Mouse (Mus musculus) heart, adult 18-20 months (tissue): Measurements from ENCODE around the gene Fam193a. TPM values are rescaled to one million over a fixed set of nuclear protein-coding genes. Genes with fewer than 3 reads are reported as not detected.
A peak's percentile ranks its signal among the peaks of the same experiment; 100 is the strongest.

Experiments
- DNase-seq, 2 experiments: peaks; one replicate each; pipeline ENCODE4 v3.0.0; 2021 to 2022; ENCODE audit warnings: mixed read lengths in 1 of 2
- total RNA-seq, 2 experiments: library from RNA; stranded (reverse); gene quantifications; 2 replicates each; pipeline ENCODE4 v1.2.3; 2021

The Fam193a gene
- total RNA-seq, 2 experiments from 2014 or later = 21.2 to 29.8 TPM

GRCm38 (mm10) chr5:34461841-34462240 lies 92.1 kb downstream of the Fam193a start:
- DNase-seq = no peak

GRCm38 (mm10) chr5:34466079-34466478 lies 96.3 kb downstream of the Fam193a start:
- no peak for DNase-seq

DNA sequence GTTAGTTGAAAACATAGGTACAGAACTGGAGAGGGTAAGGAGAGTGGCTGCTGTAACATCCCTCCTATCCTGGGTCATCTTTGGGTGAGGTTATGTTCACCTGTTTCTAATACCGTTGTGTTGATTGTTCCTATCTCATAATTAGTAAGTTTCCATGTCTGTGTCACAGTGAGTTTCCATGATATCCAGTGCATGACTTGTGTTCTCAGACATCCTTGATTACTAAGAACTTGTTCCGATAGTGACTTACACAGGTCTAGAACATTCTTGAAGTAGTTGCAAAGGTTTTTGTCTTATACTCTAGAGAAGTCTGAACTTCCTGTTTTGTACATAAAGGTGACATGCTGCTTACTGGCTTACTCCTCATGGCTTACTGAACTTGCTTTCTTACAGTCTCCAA lies 96.9 kb downstream of the Fam193a start:
- no peak for DNase-seq

GRCm38 (mm10) chr5:34468039-34468775 lies 98.5 kb downstream of the Fam193a start:
- no peak for DNase-seq

DNA sequence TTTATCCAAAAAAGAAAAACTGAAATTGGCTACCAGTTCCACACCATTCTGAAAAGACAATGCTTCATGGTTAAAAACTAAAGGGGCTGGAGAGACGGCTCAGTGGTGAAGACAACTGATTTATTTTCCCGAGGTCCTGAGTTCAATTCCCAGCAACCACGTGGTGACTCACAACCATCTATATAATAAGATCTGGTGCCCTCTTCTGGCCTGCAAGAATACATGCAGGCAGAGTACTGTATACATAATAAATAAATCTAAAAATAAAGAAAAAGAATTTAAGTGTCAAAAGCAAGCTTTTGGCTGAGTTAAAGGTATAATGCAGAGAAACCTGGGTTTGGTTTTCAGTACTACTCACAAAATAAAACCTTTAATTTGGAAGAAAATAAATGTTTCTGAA lies 111.2 kb downstream of the Fam193a start:
- DNase-seq = no peak

- no peak for DNase-seq
Measured at GRCm38 (mm10) chr5:34485731-34486130, 116.0 kb downstream of the Fam193a start.

DNA sequence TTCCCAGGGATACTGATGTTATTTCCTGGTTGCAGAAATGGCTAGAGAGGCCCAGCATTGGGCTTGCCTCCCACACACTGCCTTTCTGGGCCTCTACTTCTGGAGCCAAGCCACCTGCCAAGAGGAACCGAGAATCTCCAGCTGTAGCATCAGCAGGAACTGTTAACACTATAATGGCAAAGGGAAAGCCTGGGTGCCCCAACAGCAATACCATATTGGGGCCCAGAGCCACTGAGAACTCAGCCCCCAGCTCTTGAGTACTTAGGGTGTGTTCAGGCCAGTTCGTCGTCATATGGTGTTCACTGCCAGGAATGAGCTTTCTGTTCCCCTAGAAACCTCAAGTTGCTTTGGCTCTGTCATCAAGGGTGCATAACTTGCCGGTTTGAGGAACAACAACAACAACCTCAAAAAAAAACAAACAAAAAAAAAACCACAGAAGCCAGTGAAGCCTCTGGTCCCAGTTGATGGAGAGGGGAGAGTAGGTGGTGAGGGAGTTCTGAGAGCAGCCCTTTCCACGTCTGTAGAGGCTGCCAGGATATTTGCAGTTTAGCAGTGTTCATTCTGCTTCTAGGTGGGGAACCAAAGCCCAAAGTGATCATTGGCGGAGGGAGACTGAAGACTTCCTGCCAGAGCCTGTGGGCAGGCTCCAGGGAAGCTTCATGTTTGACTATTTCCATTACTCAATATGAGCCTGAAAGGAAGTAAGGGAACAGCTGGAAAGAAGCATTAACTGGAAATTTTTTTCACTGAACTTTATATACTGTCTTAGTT lies 117.8 kb downstream of the Fam193a start:
- DNase-seq = peak; percentile 71 to 73

DNA sequence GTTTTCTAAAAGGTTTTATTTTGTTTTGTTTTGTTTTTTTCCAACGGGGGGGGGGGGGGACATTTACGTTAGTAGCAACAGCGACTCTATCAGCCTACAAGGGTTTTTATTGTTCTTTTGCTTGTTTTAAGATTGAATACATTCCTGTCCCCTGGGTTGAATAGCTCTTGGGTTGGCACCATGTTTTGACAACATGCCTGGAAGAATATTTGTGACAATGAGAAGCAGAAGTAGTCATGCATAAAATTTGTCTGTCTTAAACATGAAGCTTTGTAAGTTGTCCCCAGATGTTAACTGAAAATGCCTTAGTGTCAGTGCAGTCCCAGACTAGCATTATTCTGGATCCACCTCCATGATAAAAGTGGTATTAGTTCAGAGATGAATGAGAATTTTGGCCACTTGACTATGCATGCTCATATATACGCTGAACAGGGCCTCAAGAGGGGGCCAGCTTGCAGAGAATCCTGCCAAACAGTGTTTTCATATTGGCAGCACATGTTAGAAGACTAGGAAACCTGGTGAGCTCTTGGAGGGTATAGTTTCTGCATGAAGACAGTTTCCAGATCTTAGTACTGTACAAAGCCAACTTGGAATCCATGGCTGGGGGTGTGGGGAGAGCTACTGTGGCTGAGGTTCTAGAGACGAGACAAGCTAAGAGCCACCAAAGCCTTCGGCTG lies 119.1 kb downstream of the Fam193a start:
- no peak for DNase-seq

DNA sequence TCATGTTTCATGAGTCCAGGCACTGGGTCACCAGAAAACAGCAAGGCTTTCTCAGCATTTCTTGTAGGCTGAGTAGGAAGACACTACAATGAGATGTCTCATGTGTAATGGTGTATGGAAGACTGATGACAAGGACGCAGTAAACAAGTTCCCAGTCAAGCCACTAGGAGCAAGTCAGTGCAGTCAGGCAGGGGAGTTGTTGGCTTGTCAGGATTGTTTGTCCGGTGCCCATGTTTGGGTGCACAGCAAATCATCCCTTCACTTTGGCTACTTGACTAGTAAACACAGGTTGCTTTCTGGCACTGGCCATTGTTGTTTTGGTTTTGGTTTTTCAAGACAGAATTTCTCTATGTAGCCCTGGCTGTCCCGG lies 119.7 kb downstream of the Fam193a start:
- no peak for DNase-seq

DNA sequence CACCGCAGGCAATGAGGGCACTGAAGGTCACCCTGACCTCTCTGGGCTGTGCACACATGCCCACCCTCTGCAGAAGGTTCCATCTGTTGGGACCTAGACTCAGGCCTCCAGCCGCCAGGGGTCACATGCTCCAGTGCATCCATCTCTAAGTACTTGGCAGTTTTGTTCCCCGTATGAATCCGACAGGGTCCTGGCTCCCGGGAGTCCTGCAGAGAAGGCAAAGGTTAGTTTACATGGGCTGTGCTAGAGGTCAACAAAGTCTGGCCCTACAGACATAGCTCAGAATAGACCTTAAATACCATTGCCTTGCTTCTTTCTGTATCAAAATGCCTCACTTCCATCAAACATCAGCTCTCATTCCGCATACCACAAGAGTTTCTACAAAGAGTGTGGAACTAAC lies 127.0 kb downstream of the Fam193a start:
- no peak for DNase-seq

GRCm38 (mm10) chr5:34500886-34501285 lies 131.2 kb downstream of the Fam193a start:
- no peak for DNase-seq

- DNase-seq = no peak
Measured at GRCm38 (mm10) chr5:34501588-34501987, 131.9 kb downstream of the Fam193a start.

DNA sequence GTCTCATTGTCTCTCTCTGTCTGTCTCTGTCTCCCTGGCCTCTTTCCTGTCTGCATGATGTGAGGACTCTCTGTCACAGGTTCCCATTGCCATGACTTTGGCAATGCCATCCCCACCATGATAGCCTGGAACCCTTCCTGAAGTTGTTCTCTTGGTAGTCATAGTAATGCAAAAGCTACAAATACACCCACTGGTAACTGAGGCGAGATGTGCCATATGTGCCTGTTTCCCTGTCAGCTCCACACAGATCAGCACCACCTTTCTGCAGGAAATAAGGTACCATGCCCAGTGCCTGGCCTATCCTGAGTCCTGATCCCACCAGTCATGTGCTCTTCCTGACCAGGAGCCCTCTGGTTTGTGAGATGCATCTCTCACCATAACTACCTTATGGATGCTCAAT lies 132.7 kb downstream of the Fam193a start:
- no peak for DNase-seq

DNA sequence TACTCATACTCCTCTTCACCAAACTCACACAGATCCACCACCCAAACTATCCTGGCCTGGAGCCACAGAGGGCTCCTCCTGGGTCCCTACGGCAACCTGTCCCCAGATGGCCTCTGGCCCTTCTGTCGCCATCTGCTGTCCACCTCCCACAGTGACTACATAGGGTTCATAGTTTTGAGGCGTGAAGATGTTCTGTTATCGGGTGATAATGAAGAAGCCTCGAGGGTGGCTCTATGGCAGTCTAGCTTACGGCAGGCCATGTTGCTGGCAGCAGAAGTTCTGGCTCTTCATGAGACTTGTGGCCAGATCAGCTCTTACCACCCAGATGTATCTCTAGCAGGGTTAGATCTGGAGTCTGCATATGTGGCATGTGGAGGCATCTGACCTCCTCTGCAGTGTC lies 133.1 kb downstream of the Fam193a start:
- no peak for DNase-seq

- no peak for DNase-seq
Measured at GRCm38 (mm10) chr5:34512486-34512885, 142.8 kb downstream of the Fam193a start.

DNA sequence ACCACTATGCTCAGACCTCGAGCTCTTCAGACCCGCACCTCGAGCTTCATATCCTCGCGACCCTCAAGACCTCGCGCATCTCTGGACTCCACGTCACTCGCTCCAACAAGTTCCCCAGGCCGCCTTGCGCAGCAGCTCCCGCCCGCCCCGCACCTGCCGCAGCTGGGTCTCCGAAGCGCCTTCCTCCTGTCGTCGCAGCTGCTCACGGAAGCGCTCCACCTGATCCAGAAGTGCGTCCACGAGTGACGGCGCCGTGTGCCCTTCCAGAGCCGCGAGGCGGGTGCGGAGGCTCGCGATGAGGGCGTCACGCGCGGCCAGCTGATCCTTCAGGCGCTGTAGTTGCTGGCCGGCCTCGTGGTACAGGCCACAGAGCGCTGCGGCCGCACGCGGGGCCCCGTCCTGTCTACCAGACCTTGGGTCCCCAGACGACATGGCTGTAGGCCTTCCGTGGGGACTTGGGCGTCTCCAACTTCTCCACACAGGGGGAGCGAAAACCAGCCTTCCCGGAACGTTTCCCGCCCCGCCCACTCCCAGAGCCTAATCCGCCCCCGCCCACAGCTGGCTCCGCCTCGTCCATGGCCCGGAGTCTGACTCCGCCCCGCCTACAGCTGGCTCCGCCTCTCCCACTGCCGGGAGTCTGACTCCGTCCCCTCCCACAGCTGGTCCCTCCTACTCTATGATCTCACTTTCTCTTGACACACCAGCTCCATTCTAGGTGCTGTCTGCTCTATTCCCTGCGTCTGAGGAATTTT lies 143.9 kb downstream of the Fam193a start, which contains the start of gene Tnip2:
TSS of gene Tnip2 (minus strand) at position 526 of the 752 bp plus-strand sequence.
- DNase-seq = peak; percentile 98

DNA sequence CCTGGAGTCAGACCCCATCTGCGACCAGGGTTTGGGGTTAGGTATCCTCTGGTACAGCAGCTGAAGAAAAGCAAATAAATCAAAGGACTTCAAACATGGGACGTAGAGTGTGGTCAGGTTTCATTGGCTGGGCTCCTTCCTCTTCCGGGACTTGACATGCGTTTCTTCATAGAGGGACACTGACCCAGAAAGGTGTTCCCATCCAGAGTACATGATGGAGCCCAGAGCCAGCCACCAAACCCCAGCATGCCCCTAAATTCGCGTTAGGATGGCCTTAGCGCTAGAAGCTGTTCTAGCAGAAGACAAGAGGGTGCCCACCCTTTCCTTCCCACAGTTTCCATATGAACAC lies 144.5 kb downstream of the Fam193a start:
- DNase-seq = no peak

DNA sequence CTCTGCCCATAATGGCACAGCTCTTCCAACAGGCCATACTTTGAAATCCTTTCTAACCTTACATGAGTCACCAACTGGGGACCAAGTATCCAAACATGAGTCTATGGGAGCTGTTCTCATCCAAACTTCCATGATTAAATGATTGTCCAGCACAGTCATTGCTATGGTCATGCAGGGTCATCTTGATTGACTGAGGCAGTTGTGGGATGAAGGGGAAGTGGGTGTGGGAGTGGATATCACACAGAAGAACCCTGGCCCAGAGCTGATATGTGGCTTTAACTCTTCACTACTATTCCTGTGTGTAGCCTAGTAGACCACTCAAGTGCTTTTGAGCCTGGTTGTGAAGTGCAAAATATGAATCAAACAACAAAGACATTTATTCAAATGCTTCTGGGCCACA lies 145.4 kb downstream of the Fam193a start:
- DNase-seq = no peak

DNA sequence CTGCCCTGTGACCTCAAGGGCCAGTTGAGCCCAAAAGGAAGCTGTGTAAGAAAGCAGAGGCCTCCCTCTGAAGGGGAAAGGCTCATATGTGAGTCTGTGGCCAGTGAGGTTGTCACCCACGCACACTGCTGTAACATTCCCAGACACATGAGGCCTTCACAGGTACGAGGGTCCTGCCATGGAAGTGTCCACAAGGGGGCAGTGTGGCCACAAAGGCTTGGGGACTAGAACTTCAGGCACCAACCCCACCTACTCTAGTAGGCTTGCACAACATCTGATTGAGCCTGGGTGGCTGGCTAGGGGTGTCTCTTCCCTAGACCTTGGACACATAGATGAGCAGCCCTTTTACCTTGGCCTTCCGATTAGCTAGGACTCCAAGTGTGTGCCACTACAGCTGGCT lies 148.2 kb downstream of the Fam193a start:
- DNase-seq = peak; percentile 85 to 91

DNA sequence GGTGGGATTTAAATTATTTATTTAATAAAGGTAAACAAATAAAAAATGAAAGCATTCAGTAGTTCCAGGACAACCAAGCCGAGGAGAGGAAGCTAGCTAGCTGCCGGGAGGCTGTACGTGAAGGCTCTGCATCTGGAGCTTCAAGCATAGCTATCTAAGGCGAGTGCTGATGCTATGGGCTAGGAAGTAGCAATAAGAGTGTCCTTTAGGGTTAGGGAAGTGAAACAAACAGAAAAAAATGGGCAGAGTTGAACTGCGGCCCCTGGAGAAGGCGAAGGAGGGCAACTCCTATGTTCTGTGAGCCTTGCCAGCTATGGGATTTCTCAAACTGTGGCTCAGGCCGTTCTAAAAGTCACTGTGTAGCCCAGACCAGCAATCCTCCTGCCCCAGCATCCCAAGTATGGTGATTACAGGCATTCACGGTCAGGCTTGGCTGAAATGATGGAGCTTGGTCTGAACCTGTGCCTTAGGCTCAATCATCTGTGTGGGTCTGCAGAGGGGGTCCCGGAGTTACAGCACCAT lies 149.7 kb downstream of the Fam193a start:
- peak; percentile 19 to 57 for DNase-seq

DNA sequence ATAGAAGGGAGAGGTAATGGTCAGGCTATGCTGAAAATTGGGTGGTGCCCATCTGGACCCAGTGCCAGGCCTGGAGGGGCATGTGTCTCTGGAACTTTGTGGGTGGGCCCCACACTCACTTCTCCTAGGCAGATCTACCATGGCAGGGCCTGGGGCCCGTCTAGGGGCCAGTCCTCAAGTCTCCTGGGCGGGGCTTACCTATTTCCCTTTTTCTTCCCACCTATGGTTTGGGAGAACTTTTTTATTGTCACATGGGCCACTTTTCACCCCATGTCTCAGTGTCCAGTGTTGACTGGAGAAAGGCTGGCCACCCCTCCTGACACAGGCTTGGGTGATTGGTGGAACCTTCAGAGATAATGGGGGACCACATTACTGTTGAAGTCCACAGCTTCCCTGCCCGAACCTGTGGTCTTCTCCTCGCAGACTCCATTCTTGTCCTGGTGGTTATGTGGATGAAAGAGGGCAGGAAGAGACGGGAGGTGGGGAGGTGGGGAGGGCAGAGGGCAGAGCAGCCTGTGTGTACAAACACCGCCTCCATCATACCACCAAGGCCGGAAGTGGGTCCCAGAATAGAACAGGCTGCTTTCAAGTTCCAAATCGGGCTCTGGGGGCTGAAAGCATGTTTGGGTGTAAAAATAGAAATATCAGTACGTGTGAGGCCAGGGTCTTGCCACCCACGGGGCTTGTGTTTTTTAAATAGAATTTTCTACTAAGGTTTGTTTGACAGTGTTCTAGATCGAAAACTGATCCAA lies 150.9 kb downstream of the Fam193a start:
- DNase-seq = no peak
